Mouse (Mus musculus) hindbrain, embryonic 10.5 days (tissue): Measurements from ENCODE around the gene Gpld1. TPM values are rescaled to one million over a fixed set of nuclear protein-coding genes. Genes with fewer than 3 reads are reported as not detected.

Source experiments
- polyA plus RNA-seq: library from polyadenylated mRNA; unstranded; fragments of >200 nt; fragmentation: Nextera tagmentation; extraction: Ambion mirVana; gene quantifications from 2 replicates; pipeline ENCODE4 v1.2.1, GENCODE M21; 2016

Gene Gpld1
- polyA plus RNA-seq, 1 experiment from 2014 or later = 0.51 TPM

Other genes with a start within 250 kb of the Gpld1 start
- gene Armh2, start 201.9 kb upstream of the Gpld1 start, polyA plus RNA-seq = not detected in 2 replicates
- 134 and 184 TPM in 2 replicates for gene Gmnn, start 181.2 kb upstream of the Gpld1 start, polyA plus RNA-seq
- 10.4 and 10.9 TPM in 2 replicates for gene BC005537, start 141.5 kb upstream of the Gpld1 start, polyA plus RNA-seq
- gene Acot13, start 111.6 kb upstream of the Gpld1 start, polyA plus RNA-seq = 56.5 and 62.3 TPM in 2 replicates
- 64.4 and 74.7 TPM in 2 replicates for gene Tdp2, start 111.5 kb upstream of the Gpld1 start, polyA plus RNA-seq
- 0.60 and 0.78 TPM in 2 replicates for gene D130043K22Rik, start 98.0 kb upstream of the Gpld1 start, polyA plus RNA-seq
- gene Aldh5a1, start 5.5 kb upstream of the Gpld1 start, polyA plus RNA-seq = 7.0 and 7.3 TPM in 2 replicates
- gene Mrs2, start 77.2 kb downstream of the Gpld1 start, polyA plus RNA-seq = 16.0 and 19.1 TPM in 2 replicates
- 3.4 and 3.8 TPM in 2 replicates for gene Dcdc2a, start 112.9 kb downstream of the Gpld1 start, polyA plus RNA-seq